Mouse (Mus musculus): ENCODE measurements around the gene Trabd.

Gene Trabd

GRCm38 (mm10) chr15:89078208-89078836, 3.4 kb downstream of the Trabd start:
- DNase-seq (ENCODE audit: low read depth, low spot score) = no peak

- DNase-seq (ENCODE audit: low read depth, low spot score) = no peak
These were observed 9.0 kb downstream of the Trabd start for GRCm38 (mm10) chr15:89083906-89084305.

- no peak for DNase-seq (ENCODE audit: low read depth, low spot score)
These were observed 9.9 kb downstream of the Trabd start for GRCm38 (mm10) chr15:89084826-89085225.

GRCm38 (mm10) chr15:89088607-89089247, 13.8 kb downstream of the Trabd start, which contains the start of gene Selenoo:
TSS of gene Selenoo (plus strand) at chr15:89089084.
- peak; percentile 62 for DNase-seq (ENCODE audit: low read depth, low spot score)

- no peak for DNase-seq (ENCODE audit: low read depth, low spot score)
These were observed 14.5 kb downstream of the Trabd start for GRCm38 (mm10) chr15:89089248-89090051.

- no peak for DNase-seq (ENCODE audit: low read depth, low spot score)
These were observed 15.7 kb downstream of the Trabd start for GRCm38 (mm10) chr15:89090662-89091061.

- DNase-seq (ENCODE audit: low read depth, low spot score) = no peak
These were observed 17.3 kb downstream of the Trabd start for GRCm38 (mm10) chr15:89092181-89092580.

GRCm38 (mm10) chr15:89097450-89097849, 22.5 kb downstream of the Trabd start:
- no peak for DNase-seq (ENCODE audit: low read depth, low spot score)

- DNase-seq (ENCODE audit: low read depth, low spot score) = no peak
These were observed 23.7 kb downstream of the Trabd start for GRCm38 (mm10) chr15:89098616-89099015.

- no peak for DNase-seq (ENCODE audit: low read depth, low spot score)
These were observed 25.9 kb downstream of the Trabd start for GRCm38 (mm10) chr15:89100823-89101222.

GRCm38 (mm10) chr15:89102646-89103045, 27.7 kb downstream of the Trabd start:
- DNase-seq (ENCODE audit: low read depth, low spot score) = no peak

- DNase-seq (ENCODE audit: low read depth, low spot score) = no peak
These were observed 29.0 kb downstream of the Trabd start for GRCm38 (mm10) chr15:89103921-89104320.

- no peak for DNase-seq (ENCODE audit: low read depth, low spot score)
These were observed 29.5 kb downstream of the Trabd start for GRCm38 (mm10) chr15:89104425-89104824.

- no peak for DNase-seq (ENCODE audit: low read depth, low spot score)
These were observed 31.1 kb downstream of the Trabd start for GRCm38 (mm10) chr15:89106073-89106472.

GRCm38 (mm10) chr15:89106976-89107375, 32.1 kb downstream of the Trabd start:
- no peak for DNase-seq (ENCODE audit: low read depth, low spot score)

- DNase-seq (ENCODE audit: low read depth, low spot score) = peak; percentile 61
These were observed 35.2 kb downstream of the Trabd start for GRCm38 (mm10) chr15:89110147-89110546.

- DNase-seq (ENCODE audit: low read depth, low spot score) = no peak
These were observed 43.1 kb downstream of the Trabd start for GRCm38 (mm10) chr15:89118007-89118406.

- peak; percentile 93 for DNase-seq (ENCODE audit: low read depth, low spot score)
These were observed 47.9 kb downstream of the Trabd start, which contains the start of gene Tubgcp6 for GRCm38 (mm10) chr15:89122649-89123366. TSS of gene Tubgcp6 (minus strand) at chr15:89123112.

- DNase-seq (ENCODE audit: low read depth, low spot score) = peak; percentile 64
These were observed 48.7 kb downstream of the Trabd start for GRCm38 (mm10) chr15:89123595-89123994.

GRCm38 (mm10) chr15:89124312-89124711, 49.4 kb downstream of the Trabd start:
- DNase-seq (ENCODE audit: low read depth, low spot score) = no peak

- no peak for DNase-seq (ENCODE audit: low read depth, low spot score)
These were observed 50.4 kb downstream of the Trabd start for GRCm38 (mm10) chr15:89125351-89125750.

- no peak for DNase-seq (ENCODE audit: low read depth, low spot score)
These were observed 51.7 kb downstream of the Trabd start for GRCm38 (mm10) chr15:89126622-89127021.

All from ES-CJ7 (cell line).